ENCODE assay signal across 16 mouse cellular contexts in the genomic region with DNA sequence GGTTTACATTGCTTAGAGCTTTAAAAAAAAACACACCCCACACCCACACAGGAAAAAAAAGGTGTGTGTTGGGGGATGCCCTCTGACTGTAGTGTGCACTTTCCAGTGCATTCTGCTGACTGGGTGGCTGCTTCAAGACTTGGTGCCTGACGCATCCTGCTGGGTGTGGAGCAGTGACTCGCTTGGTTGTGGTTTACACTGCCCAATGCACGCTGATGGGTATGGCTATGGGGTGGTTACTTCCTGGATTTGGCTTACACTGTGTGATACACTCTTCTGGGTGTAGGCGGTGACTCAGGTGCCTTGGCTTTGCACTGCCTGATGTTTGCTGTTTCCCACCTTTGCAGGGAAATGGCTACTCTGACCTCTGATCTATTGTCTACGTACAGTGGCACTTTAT. TPM values are rescaled to one million over a fixed set of nuclear protein-coding genes. Genes with fewer than 3 reads are reported as not detected.
DNase-seq lines count a peak whose midpoint lies in the region; ATAC-seq lines count a peak whose summit lies in the region.
"Had no signal": no experiment of that assay in that cellular context is flagged by ENCODE, and none has a peak within 500 bp of the region (broad histone marks: within the 10 kb centered on the region; RNA-seq: fewer than 3 reads in every experiment).

No protein-coding gene starts in this region.

- no peak overlapping the region for H3K4me2 ChIP-seq in stomach, embryonic 15.5 days
- H3K4me2 ChIP-seq: embryonic facial prominence, embryonic 15.5 days; heart, embryonic 13.5 days; limb, embryonic 13.5 days; lung, embryonic 15.5 days had no signal

- H3K4me1 ChIP-seq in stomach, embryonic 15.5 days, result no peaks in the 10 kb centered on the region
- no peaks in the 10 kb centered on the region for H3K4me1 ChIP-seq in heart, embryonic 10.5 days
- H3K4me1 ChIP-seq: embryonic facial prominence, embryonic 15.5 days; heart, embryonic 13.5 days; limb, embryonic 13.5 days; lung, embryonic 15.5 days had no signal

- H3K27ac ChIP-seq in stomach, embryonic 15.5 days, result no peak overlapping the region
- H3K27ac ChIP-seq in heart, embryonic 10.5 days, result no peak overlapping the region
- H3K27ac ChIP-seq: embryonic facial prominence, embryonic 15.5 days; gastrocnemius, adult 2 months; heart, embryonic 13.5 days; limb, embryonic 13.5 days; lung, embryonic 15.5 days had no signal

- peak; percentile 96 for ATAC-seq in megakaryocyte, adult 5-6 weeks (ENCODE audit: poor library complexity, severe bottlenecking)
- peak; percentile 76 for ATAC-seq in stomach, embryonic 15.5 days (ENCODE audit: insufficient read depth, low FRiP score, low read depth)
- ATAC-seq: forebrain, embryonic 14.5 days had no signal

- H3K36me3 ChIP-seq in stomach, embryonic 15.5 days, result no peaks in the 10 kb centered on the region
- H3K36me3 ChIP-seq in heart, embryonic 10.5 days, result 0 out of 2 replicates have a peak, but pooled peaks cover 3% of the 10 kb centered on the region

- no peaks in the 10 kb centered on the region for H3K27me3 ChIP-seq in stomach, embryonic 15.5 days (replicated peaks)
- no peaks in the 10 kb centered on the region for H3K27me3 ChIP-seq in heart, embryonic 10.5 days (ENCODE audit: insufficient read depth, poor library complexity, severe bottlenecking)
- H3K27me3 ChIP-seq: embryonic facial prominence, embryonic 15.5 days; heart, embryonic 13.5 days; limb, embryonic 13.5 days; lung, embryonic 15.5 days had no signal

- 88% methylated on average over 5 of the region's 5 CpGs for WGBS in stomach, embryonic 15.5 days
- 87% methylated on average over 5 of the region's 5 CpGs for WGBS in heart, embryonic 10.5 days

- no peak overlapping the region for H3K9ac ChIP-seq in stomach, embryonic 15.5 days
- H3K9ac ChIP-seq: embryonic facial prominence, embryonic 15.5 days; heart, embryonic 13.5 days; limb, embryonic 13.5 days; lung, embryonic 15.5 days had no signal

- H3K4me3 ChIP-seq in stomach, embryonic 15.5 days (replicated peaks), result no peak overlapping the region
- H3K4me3 ChIP-seq in heart, embryonic 10.5 days, result no peak overlapping the region
- H3K4me3 ChIP-seq: embryonic facial prominence, embryonic 15.5 days; gastrocnemius, adult 2 months; heart, embryonic 13.5 days; limb, embryonic 13.5 days; lung, embryonic 15.5 days had no signal

- peak; percentile 7 for DNase-seq in thymus, postnatal 0 days (ENCODE audit: low spot score)
- DNase-seq in thymus, adult 18-20 months, result no peak
- peak; percentile 52 for DNase-seq in NIH3T3 (ENCODE audit: low read depth)
- DNase-seq in neural tube, embryonic 10.5 days (ENCODE audit: extremely low spot score, low spot score), result no peak
- DNase-seq in heart, adult 18-20 months, result no peak
- DNase-seq in heart, embryonic 10.5 days (ENCODE audit: low spot score), result no peak
- DNase-seq: cerebellum, adult 11-12 months; gastrocnemius, adult 2 months; kidney, adult 2 months had no signal

- no peaks in the 10 kb centered on the region for H3K9me3 ChIP-seq in stomach, embryonic 15.5 days
- H3K9me3 ChIP-seq in heart, embryonic 10.5 days, result no peaks in the 10 kb centered on the region
- H3K9me3 ChIP-seq: embryonic facial prominence, embryonic 15.5 days; heart, embryonic 13.5 days; limb, embryonic 13.5 days; lung, embryonic 15.5 days had no signal

RNA-seq across cellular contexts. Expression of a gene that starts 18.5 kb away (rescaled TPM):
- 0.14 and 0.17 TPM in 2 replicates for polyA plus RNA-seq in thymus, postnatal 0 days (2015; fragmentation: Nextera tagmentation; extraction: Ambion mirVana)
- total RNA-seq in megakaryocyte, adult 5-6 weeks (2015), result not detected in 2 replicates
- not detected in 2 replicates for total RNA-seq in megakaryocyte, adult 5-6 weeks (2017)
- polyA plus RNA-seq in stomach, embryonic 15.5 days (2015; fragmentation: Nextera tagmentation; extraction: Ambion mirVana), result 3.7 and 4.7 TPM in 2 replicates
- under 1 TPM; 0.07 to 0.18 TPM for total RNA-seq in heart, adult 18-20 months (2021)
- polyA plus RNA-seq in heart, embryonic 10.5 days (2016; fragmentation: Nextera tagmentation; extraction: Ambion mirVana), result 0.16 TPM in 1 of 2 replicates, not detected in the other
- total RNA-seq: gastrocnemius, adult 2 months had no signal

Comparison
In these comparisons a context has a peak if more than half of its experiments do, and no peak if none do; other contexts are left out.
1. DNase-seq: peak in thymus, postnatal 0 days (single experiment) and NIH3T3 (single experiment); none in thymus, adult 18-20 months (0 of 2), neural tube, embryonic 10.5 days (single experiment), heart, adult 18-20 months (0 of 2) and heart, embryonic 10.5 days (single experiment).